Mouse (Mus musculus) G1E (cell line): Measurements from ENCODE around the gene Zfyve27. TPM values are rescaled to one million over a fixed set of nuclear protein-coding genes. Genes with fewer than 3 reads are reported as not detected.

Source experiments
- ATAC-seq: 2 replicates; pipeline ENCODE4 v1.8.0; 2016; ENCODE audit warnings: mild to moderate bottlenecking; ENCODE audit not compliant: insufficient number of reproducible peaks, poor library complexity, low FRiP score, severe bottlenecking; ENCODE audit errors: extremely low read depth
- DNase-seq: peaks from one replicate; pipeline ENCODE4 v3.0.0; 2012; ENCODE audit warnings: low spot score
- H3K27me3 ChIP-seq: 2 replicates; pipeline ENCODE4 v1.6.1; 2012; ENCODE audit warnings: mild to moderate bottlenecking, low read length, inconsistent platforms; ENCODE audit not compliant: insufficient read depth
- H3K36me3 ChIP-seq: replicated peaks from 2 replicates; pipeline ENCODE3; 2012; ENCODE audit warnings: mild to moderate bottlenecking, inconsistent platforms
- H3K4me1 ChIP-seq: 2 replicates; pipeline ENCODE4 v1.6.1; 2012; ENCODE audit warnings: low read depth, low read length, inconsistent platforms, mixed read lengths; ENCODE audit not compliant: insufficient read depth
- H3K4me3 ChIP-seq: 2 replicates; pipeline ENCODE4 v1.5.1; 2012; ENCODE audit warnings: low read depth, mild to moderate bottlenecking, inconsistent platforms, low read length, moderate library complexity, mixed read lengths
- H3K9me3 ChIP-seq: replicated peaks from 2 replicates; pipeline ENCODE4 v1.6.1; 2012; ENCODE audit warnings: inconsistent platforms
- CTCF ChIP-seq: IDR thresholded peaks from 2 replicates; pipeline ENCODE4 v1.5.1; 2012; ENCODE audit warnings: low read depth, low read length, inconsistent platforms, mixed read lengths
- GATA1 ChIP-seq: IDR thresholded peaks from 2 replicates; pipeline ENCODE4 v1.6.1; 2012; ENCODE audit warnings: borderline replicate concordance, low read length, inconsistent platforms, mixed read lengths
- GATA2 ChIP-seq: IDR thresholded peaks from 2 replicates; pipeline ENCODE4 v1.6.1; 2012; ENCODE audit warnings: low read depth, low read length, inconsistent platforms, borderline replicate concordance
- POLR2AphosphoS5 ChIP-seq: IDR thresholded peaks from 2 replicates; pipeline ENCODE4 v1.6.1; 2012; ENCODE audit warnings: low read depth, low read length, inconsistent platforms; ENCODE audit not compliant: insufficient replicate concordance
- TAL1 ChIP-seq: conservative IDR thresholded peaks from 2 replicates; pipeline ENCODE4 v1.6.1; 2012; ENCODE audit warnings: low read depth, low read length, inconsistent platforms, mixed read lengths
- polyA plus RNA-seq: library from polyadenylated mRNA; stranded (reverse); fragments of >175 nt; gene quantifications from 2 replicates; pipeline ENCODE4 v1.2.3, GENCODE M21; 2012
- total RNA-seq, 2 experiments: library from RNA; stranded (forward) in 1 of 2; stranded (reverse) in 1 of 2; fragments of 200-1000 nt in 1 of 2; fragments of >200 nt in 1 of 2; fragmentation: Nextera tagmentation in 1 of 2; gene quantifications; 2 replicates each; pipeline ENCODE4 v1.2.3; 2014 to 2017

The Zfyve27 gene
- total RNA-seq (2014; fragmentation: Nextera tagmentation), result 17.2 and 17.6 TPM in 2 replicates
- total RNA-seq (2017), result 16.9 and 19.9 TPM in 2 replicates
- polyA plus RNA-seq, result 12.9 and 14.7 TPM in 2 replicates

DNA sequence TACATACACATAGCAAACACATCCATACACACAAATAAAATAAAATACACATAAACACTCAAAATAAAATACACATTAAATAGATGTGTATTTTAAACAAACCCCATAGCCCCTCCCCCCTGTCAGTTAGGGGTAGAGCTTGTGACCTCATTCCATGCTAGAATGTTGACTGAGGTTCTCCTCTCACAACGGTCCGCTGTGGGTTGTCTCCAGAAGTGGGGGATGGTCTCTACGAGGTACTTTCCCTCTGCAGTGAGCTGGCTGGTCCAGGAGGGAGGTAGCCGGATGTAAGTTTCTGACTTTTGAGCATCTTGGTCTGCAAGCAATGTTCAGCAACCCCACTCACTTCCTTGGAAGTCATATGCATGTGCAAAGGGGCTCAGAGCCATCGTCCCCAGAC lies at the start of gene Zfyve27:
Zfyve27 (plus strand) TSS at position 188 of the 400 bp plus-strand sequence.
- no peak for DNase-seq
- Histone ChIP-seq H3K27me3 (peaks cover 31% of the 10 kb centered on the region), H3K36me3 (no peaks in the 10 kb centered on the region), H3K9me3 (peaks cover 4% of the 10 kb centered on the region), H3K4me1 (peaks cover 36% of the 10 kb centered on the region), H3K4me3 (no peak within 1 kb of the TSS)
- TF ChIP-seq POLR2AphosphoS5 (no peak), CTCF (no peak), GATA1 (no peak), TAL1 (no peak), GATA2 (no peak)
- ATAC-seq, result no peak

DNA sequence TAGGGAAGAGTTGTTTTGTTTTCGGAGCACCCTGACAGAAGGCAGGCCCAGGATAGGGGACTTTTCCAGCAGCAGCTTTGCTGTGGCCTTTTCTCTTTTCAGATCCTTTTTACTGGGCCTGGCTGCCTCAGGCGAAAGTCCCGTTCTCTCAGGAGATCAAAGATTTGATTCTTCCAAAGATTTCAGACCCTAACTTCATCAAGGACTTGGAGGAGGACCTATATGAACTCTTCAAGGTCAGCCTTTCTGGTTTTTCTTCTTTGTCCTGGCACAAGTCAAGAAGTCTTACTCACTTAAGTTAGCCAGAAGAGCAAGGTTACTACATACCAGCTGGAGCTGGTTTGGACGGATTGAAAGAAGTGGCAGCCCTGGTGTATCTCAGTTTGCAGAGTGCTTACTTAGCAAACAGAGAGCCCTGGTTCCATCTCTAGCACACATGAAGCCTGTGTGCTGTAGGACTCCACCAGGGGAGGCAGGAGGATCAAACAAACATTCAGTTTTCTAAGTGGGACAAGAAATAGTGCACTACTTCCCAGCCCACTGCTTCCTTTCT lies 47.9 kb upstream of the Zfyve27 start:
- no peak overlapping the region for H3K4me3 ChIP-seq
- H3K9me3 ChIP-seq, result no peaks in the 10 kb centered on the region
- peaks cover 69% of the 10 kb centered on the region for H3K36me3 ChIP-seq
- no peaks in the 10 kb centered on the region for H3K4me1 ChIP-seq
- no peaks in the 10 kb centered on the region for H3K27me3 ChIP-seq
- no peak for TF ChIP-seq TAL1
- TF ChIP-seq GATA2, result no peak
- no peak for TF ChIP-seq POLR2AphosphoS5
- no peak for TF ChIP-seq CTCF
- no peak for TF ChIP-seq GATA1
- ATAC-seq, result no peak
- DNase-seq, result no peak

DNA sequence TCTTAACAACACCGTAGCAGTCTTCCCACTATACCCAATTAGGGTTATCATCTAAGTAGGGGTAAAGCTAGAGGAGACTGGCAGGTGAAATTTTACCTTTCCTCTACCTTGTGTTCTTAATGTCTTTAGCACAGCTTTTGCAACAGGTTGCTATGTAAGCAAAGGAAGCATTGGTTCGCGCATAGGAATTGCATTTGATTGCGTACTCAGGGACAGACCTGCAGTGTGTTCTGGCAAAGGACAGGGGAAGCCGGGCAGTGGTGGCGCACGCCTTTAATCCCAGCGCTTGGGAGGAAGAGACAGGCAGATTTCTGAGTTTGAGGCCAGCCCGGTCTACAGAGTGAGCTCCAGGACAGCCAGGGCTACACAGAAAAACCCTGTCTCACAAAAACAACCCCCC lies 45.6 kb upstream of the Zfyve27 start:
- Histone ChIP-seq H3K9me3 (no peaks in the 10 kb centered on the region), H3K4me1 (no peaks in the 10 kb centered on the region), H3K36me3 (peaks cover 76% of the 10 kb centered on the region), H3K4me3 (no peak overlapping the region), H3K27me3 (no peaks in the 10 kb centered on the region)
- ATAC-seq (no peak), DNase-seq (no peak)
- no peak for TF ChIP-seq TAL1
- TF ChIP-seq CTCF, result no peak
- TF ChIP-seq GATA2, result no peak

DNA sequence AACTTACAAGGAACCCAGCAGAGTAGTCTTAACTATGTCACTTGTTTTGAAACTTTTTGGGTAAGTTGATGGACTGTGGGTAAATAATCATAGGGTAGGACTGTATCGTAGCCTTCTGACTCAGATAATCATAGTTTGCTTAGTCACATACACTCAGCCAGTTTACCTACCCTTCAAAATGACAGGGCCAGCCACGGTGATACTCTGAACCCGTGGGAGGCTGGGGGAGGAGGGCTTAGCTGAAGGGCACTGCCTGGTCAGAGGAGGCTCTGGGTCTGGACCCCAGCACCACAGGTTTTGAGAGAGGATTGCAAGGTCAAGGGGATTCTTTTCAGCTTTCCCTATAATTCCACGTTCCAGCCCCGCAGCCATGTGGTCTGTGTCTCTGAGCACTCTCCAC lies 45.2 kb upstream of the Zfyve27 start:
- H3K9me3 ChIP-seq, result no peaks in the 10 kb centered on the region
- no peak for DNase-seq
- H3K4me3 ChIP-seq, result no peak overlapping the region
- no peaks in the 10 kb centered on the region for H3K27me3 ChIP-seq
- ATAC-seq, result no peak
- no peak for TF ChIP-seq CTCF
- H3K36me3 ChIP-seq, result peaks cover 77% of the 10 kb centered on the region
- H3K4me1 ChIP-seq, result no peaks in the 10 kb centered on the region

DNA sequence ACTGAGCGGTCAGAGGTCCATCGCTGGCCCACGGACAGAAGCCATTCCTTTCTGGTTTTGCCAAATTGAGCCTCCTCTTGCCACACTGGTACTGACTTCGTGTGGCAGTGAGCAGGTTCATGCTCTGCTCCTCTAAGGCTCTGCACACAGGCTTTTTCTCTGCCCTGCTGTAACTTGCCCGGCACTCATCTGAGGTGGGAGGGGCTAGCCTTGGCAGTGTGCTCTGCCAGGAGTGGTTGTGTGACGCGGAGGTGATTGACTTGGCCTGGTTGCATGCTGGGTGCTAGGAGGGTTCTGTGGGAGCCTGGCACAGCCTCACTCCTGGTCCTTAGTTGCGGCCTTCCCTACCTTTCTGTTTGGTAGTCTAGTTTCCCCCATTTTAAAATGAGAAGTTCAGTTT lies 43.3 kb upstream of the Zfyve27 start:
- TF ChIP-seq GATA1 (no peak), CTCF (no peak), POLR2AphosphoS5 (no peak), TAL1 (no peak), GATA2 (no peak)
- no peak for ATAC-seq
- no peak for DNase-seq
- Histone ChIP-seq H3K27me3 (no peaks in the 10 kb centered on the region), H3K36me3 (peaks cover 90% of the 10 kb centered on the region), H3K4me3 (no peak overlapping the region), H3K4me1 (peaks cover 4% of the 10 kb centered on the region), H3K9me3 (no peaks in the 10 kb centered on the region)

DNA sequence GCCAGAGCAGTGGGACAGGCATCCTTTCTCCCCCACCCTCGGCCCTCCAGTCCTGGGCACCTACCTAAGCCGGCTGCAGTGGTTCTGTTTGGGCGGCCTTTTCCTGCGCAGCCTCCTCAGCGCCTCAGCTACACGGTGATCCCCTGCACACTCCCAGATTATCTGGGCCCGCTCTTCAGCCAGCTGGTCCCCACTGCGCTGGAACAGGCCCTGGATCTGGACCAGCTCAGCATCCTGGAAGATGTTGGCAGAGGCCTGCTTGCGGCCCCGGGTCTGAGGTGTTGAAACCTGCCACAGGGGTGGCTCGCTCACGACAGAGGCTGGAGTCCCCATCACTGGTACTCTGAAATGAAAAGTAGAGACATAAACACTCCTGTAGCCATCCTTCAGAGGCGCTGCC lies 39.1 kb upstream of the Zfyve27 start:
- Histone ChIP-seq H3K9me3 (no peaks in the 10 kb centered on the region), H3K4me1 (peaks cover 44% of the 10 kb centered on the region), H3K36me3 (peaks cover 63% of the 10 kb centered on the region), H3K4me3 (no peak overlapping the region), H3K27me3 (no peaks in the 10 kb centered on the region)
- DNase-seq, result no peak
- ATAC-seq, result no peak
- TF ChIP-seq CTCF (no peak), POLR2AphosphoS5 (no peak), GATA2 (no peak), GATA1 (no peak), TAL1 (no peak)
